Mouse (Mus musculus): ENCODE data around the gene Arhgef19. TPM values are rescaled to one million over a fixed set of nuclear protein-coding genes. Genes with fewer than 3 reads are reported as not detected.

Gene Arhgef19
- polyA plus RNA-seq, 1 experiment, result 16.4 TPM

- TF ChIP-seq POLR2A (IDR thresholded peaks at IDR 0.05; ENCODE audit: low read depth, low read length), result no peak
- TF ChIP-seq CTCF (IDR thresholded peaks at IDR 0.05; ENCODE audit: borderline replicate concordance, insufficient read depth, low read length), result no peak
- Histone ChIP-seq H3K4me3 (ENCODE audit: insufficient read depth, low read length) (peak overlapping the region; percentile 92), H3K27ac (ENCODE audit: insufficient read depth, low read length) (peak overlapping the region; percentile 7; the same call in 1 of the 2 replicates), H3K4me1 (ENCODE audit: control insufficient read depth, insufficient read depth, low read length) (peaks cover 22% of the 10 kb centered on the region)
These were observed 62.5 kb downstream of the Arhgef19 start for GRCm38 (mm10) chr4:141301591-141302427.

GRCm38 (mm10) chr4:141302428-141303401, 63.4 kb downstream of the Arhgef19 start:
- TF ChIP-seq CTCF (IDR thresholded peaks at IDR 0.05; ENCODE audit: borderline replicate concordance, insufficient read depth, low read length) (no peak), POLR2A (IDR thresholded peaks at IDR 0.05; ENCODE audit: low read depth, low read length) (no peak)
- H3K4me1 ChIP-seq (ENCODE audit: control insufficient read depth, insufficient read depth, low read length), result peaks cover 19% of the 10 kb centered on the region
- peak overlapping the region; percentile 30; the same call in 1 of the 2 replicates for H3K27ac ChIP-seq (ENCODE audit: insufficient read depth, low read length)
- peak overlapping the region; percentile 92 for H3K4me3 ChIP-seq (ENCODE audit: insufficient read depth, low read length)

GRCm38 (mm10) chr4:141303402-141304222, 64.3 kb downstream of the Arhgef19 start:
- H3K4me1 ChIP-seq (ENCODE audit: control insufficient read depth, insufficient read depth, low read length), result peaks cover 14% of the 10 kb centered on the region
- H3K4me3 ChIP-seq (ENCODE audit: insufficient read depth, low read length), result peak overlapping the region; percentile 92
- TF ChIP-seq POLR2A (IDR thresholded peaks at IDR 0.05; ENCODE audit: low read depth, low read length), result 0 out of 2 replicates have a peak, but pooled peaks have one; percentile 28
- TF ChIP-seq CTCF (IDR thresholded peaks at IDR 0.05; ENCODE audit: borderline replicate concordance, insufficient read depth, low read length), result no peak
- peak overlapping the region; percentile 30; the same call in 1 of the 2 replicates for H3K27ac ChIP-seq (ENCODE audit: insufficient read depth, low read length)

- no peak for TF ChIP-seq CTCF (IDR thresholded peaks at IDR 0.05; ENCODE audit: borderline replicate concordance, insufficient read depth, low read length)
- TF ChIP-seq POLR2A (IDR thresholded peaks at IDR 0.05; ENCODE audit: low read depth, low read length), result no peak
- H3K4me1 ChIP-seq (ENCODE audit: control insufficient read depth, insufficient read depth, low read length), result peaks cover 14% of the 10 kb centered on the region
- peak overlapping the region; percentile 92 for H3K4me3 ChIP-seq (ENCODE audit: insufficient read depth, low read length)
- H3K27ac ChIP-seq (ENCODE audit: insufficient read depth, low read length), result no peak overlapping the region
These were observed 64.9 kb downstream of the Arhgef19 start for GRCm38 (mm10) chr4:141304223-141304611.

- H3K27ac ChIP-seq (ENCODE audit: insufficient read depth, low read length), result no peak overlapping the region
- H3K4me3 ChIP-seq (ENCODE audit: insufficient read depth, low read length), result no peak overlapping the region
These were observed 66.8 kb downstream of the Arhgef19 start for GRCm38 (mm10) chr4:141306057-141306456.

More at GRCm38 (mm10) chr4:141306057-141306456, 66.8 kb downstream of the Arhgef19 start:
- peaks cover 26% of the 10 kb centered on the region for H3K4me1 ChIP-seq (ENCODE audit: control insufficient read depth, insufficient read depth, low read length)
- no peak for TF ChIP-seq POLR2A (IDR thresholded peaks at IDR 0.05; ENCODE audit: low read depth, low read length)

Other genes with a start within 250 kb of the Arhgef19 start
- 108 and 200 TPM in 2 replicates for gene Mfap2, start 229.1 kb upstream of the Arhgef19 start, polyA plus RNA-seq (2011; ENCODE audit: insufficient read length, low read depth, missing spikeins)
- 10.3 and 12.5 TPM in 2 replicates for gene Crocc, start 178.9 kb upstream of the Arhgef19 start, polyA plus RNA-seq (2011; ENCODE audit: insufficient read length, low read depth, missing spikeins)
- gene Necap2, start 161.1 kb upstream of the Arhgef19 start, polyA plus RNA-seq (2011; ENCODE audit: insufficient read length, low read depth, missing spikeins), result 47.2 and 48.5 TPM in 2 replicates
- not detected in 2 replicates for gene Spata21, start 151.2 kb upstream of the Arhgef19 start, polyA plus RNA-seq (2011; ENCODE audit: insufficient read length, low read depth, missing spikeins)
- gene Szrd1, start 99.7 kb upstream of the Arhgef19 start, polyA plus RNA-seq (2011; ENCODE audit: insufficient read length, low read depth, missing spikeins), result 117 and 126 TPM in 2 replicates
- 17.9 and 22.1 TPM in 2 replicates for gene Fbxo42, start 91.6 kb upstream of the Arhgef19 start, polyA plus RNA-seq (2011; ENCODE audit: insufficient read length, low read depth, missing spikeins)
- gene Rsg1, start 25.5 kb upstream of the Arhgef19 start, polyA plus RNA-seq (2011; ENCODE audit: insufficient read length, low read depth, missing spikeins), result 1.3 and 2.1 TPM in 2 replicates
- 16.7 and 28.6 TPM in 2 replicates for gene Epha2, start 61.7 kb downstream of the Arhgef19 start, polyA plus RNA-seq (2011; ENCODE audit: insufficient read length, low read depth, missing spikeins)
- gene Fam131c, start 128.7 kb downstream of the Arhgef19 start, polyA plus RNA-seq (2011; ENCODE audit: insufficient read length, low read depth, missing spikeins), result not detected in 2 replicates
- gene Clcnka, start 159.2 kb downstream of the Arhgef19 start, polyA plus RNA-seq (2011; ENCODE audit: insufficient read length, low read depth, missing spikeins), result not detected in 2 replicates
- not detected in 2 replicates for gene Clcnkb, start 176.5 kb downstream of the Arhgef19 start, polyA plus RNA-seq (2011; ENCODE audit: insufficient read length, low read depth, missing spikeins)
- gene Hspb7, start 181.3 kb downstream of the Arhgef19 start, polyA plus RNA-seq (2011; ENCODE audit: insufficient read length, low read depth, missing spikeins), result 1.2 and 1.9 TPM in 2 replicates
- not detected in 2 replicates for gene Srarp, start 196.6 kb downstream of the Arhgef19 start, polyA plus RNA-seq (2011; ENCODE audit: insufficient read length, low read depth, missing spikeins)
- gene Zbtb17, start 205.2 kb downstream of the Arhgef19 start, polyA plus RNA-seq (2011; ENCODE audit: insufficient read length, low read depth, missing spikeins), result 14.4 and 15.1 TPM in 2 replicates

Data from embryonic fibroblast, embryonic 13.5 days (primary cell).